Mouse (Mus musculus): ENCODE data around the gene 1700028K03Rik. TPM values are rescaled to one million over a fixed set of nuclear protein-coding genes. Genes with fewer than 3 reads are reported as not detected.

1700028K03Rik gene
- total and polyA plus RNA-seq, 2 experiments from 2014 or later: 0.16 TPM

DNA sequence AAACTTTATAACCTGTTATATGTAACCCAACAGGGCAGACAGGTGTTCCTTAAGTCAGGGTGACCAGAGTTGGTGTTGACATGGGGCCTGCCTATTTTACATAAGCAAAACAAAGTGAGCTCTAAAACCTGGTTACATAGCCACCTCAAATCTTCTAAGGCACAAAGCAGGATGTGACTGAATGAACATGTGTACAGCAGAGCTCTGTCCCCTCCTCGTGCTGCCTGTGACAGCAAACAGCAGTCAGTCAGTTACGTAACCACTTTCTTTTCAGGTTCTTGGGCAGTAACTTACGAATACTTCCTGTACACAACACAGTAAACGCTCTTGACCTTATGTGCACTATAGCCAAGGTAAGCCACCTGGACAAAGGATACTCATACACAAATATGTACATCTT is 11.4 kb downstream of the 1700028K03Rik start:
- no peak overlapping the region for H3K4me2 ChIP-seq (ENCODE audit: low read depth, low read length, poor library complexity, severe bottlenecking)
- DNase-seq (ENCODE audit: low spot score): no peak
- no peak for TF ChIP-seq CTCF (IDR thresholded peaks at IDR 0.05)
- H3K4me3 ChIP-seq (ENCODE audit: low read depth, low read length): no peak overlapping the region
- peaks cover 8% of the 10 kb centered on the region; the same call in 1 of the 2 replicates for H3K36me3 ChIP-seq (ENCODE audit: insufficient read depth, low read length)
- no peak overlapping the region for H3K9ac ChIP-seq (replicated peaks; ENCODE audit: low read length, poor library complexity, severe bottlenecking)
- H3K9me3 ChIP-seq (ENCODE audit: low read length): no peaks in the 10 kb centered on the region
- no peak for ATAC-seq (ENCODE audit: low FRiP score)
- H3K27ac ChIP-seq (ENCODE audit: low read depth, low read length): no peak overlapping the region
- no peaks in the 10 kb centered on the region for H3K4me1 ChIP-seq (ENCODE audit: insufficient read depth, low read length)
- WGBS: 83% methylated on average over 4 of the region's 4 CpGs
- H3K27me3 ChIP-seq (ENCODE audit: insufficient read depth, low read length): no peaks in the 10 kb centered on the region

- WGBS: 88% methylated on average over 3 of the region's 3 CpGs
- no peak for ATAC-seq (ENCODE audit: low FRiP score)
These were observed 13.4 kb downstream of the 1700028K03Rik start for GRCm38 (mm10) chr5:107547955-107548354.

DNA sequence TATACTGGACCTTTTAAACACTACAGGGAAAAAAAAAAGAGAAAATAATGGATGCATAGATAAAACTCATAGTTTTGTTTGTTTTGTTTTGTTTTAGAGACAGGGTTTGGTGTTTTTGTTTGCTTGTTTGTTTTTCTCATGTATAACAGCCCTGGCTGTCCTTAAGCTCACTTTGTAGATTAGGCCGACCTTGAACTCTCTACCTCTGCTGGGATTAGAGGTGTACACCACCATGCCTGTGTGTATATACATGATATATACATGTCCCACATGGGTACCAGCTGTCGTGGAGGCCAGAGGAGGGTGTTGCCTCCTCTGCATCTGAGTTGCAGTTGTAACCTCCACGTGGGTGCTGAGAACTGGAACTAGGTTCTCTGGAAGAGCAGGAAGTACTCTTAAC is 13.9 kb downstream of the 1700028K03Rik start:
- peaks cover 19% of the 10 kb centered on the region for H3K36me3 ChIP-seq (ENCODE audit: insufficient read depth, low read length)
- no peak overlapping the region for H3K27ac ChIP-seq (ENCODE audit: low read depth, low read length)
- no peak for TF ChIP-seq CTCF (IDR thresholded peaks at IDR 0.05)
- ATAC-seq (ENCODE audit: low FRiP score) (no peak), DNase-seq (ENCODE audit: low spot score) (no peak)
- H3K9ac ChIP-seq (replicated peaks; ENCODE audit: low read length, poor library complexity, severe bottlenecking): no peak overlapping the region
- no peaks in the 10 kb centered on the region for H3K9me3 ChIP-seq (ENCODE audit: low read length)
- H3K4me2 ChIP-seq (ENCODE audit: low read depth, low read length, poor library complexity, severe bottlenecking): no peak overlapping the region
- H3K4me1 ChIP-seq (ENCODE audit: insufficient read depth, low read length): no peaks in the 10 kb centered on the region
- H3K27me3 ChIP-seq (ENCODE audit: insufficient read depth, low read length): no peaks in the 10 kb centered on the region
- no peak overlapping the region for H3K4me3 ChIP-seq (ENCODE audit: low read depth, low read length)
- WGBS: 95% methylated on average over 3 of the region's 3 CpGs

More at GRCm38 (mm10) chr5:107547955-107548354, 13.4 kb downstream of the 1700028K03Rik start:
- Histone ChIP-seq H3K27ac (ENCODE audit: low read depth, low read length) (no peak overlapping the region), H3K4me3 (ENCODE audit: low read depth, low read length) (no peak overlapping the region), H3K9ac (replicated peaks; ENCODE audit: low read length, poor library complexity, severe bottlenecking) (no peak overlapping the region), H3K4me1 (ENCODE audit: insufficient read depth, low read length) (no peaks in the 10 kb centered on the region), H3K9me3 (ENCODE audit: low read length) (no peaks in the 10 kb centered on the region), H3K36me3 (ENCODE audit: insufficient read depth, low read length) (peaks cover 19% of the 10 kb centered on the region), H3K4me2 (ENCODE audit: low read depth, low read length, poor library complexity, severe bottlenecking) (no peak overlapping the region), H3K27me3 (ENCODE audit: insufficient read depth, low read length) (no peaks in the 10 kb centered on the region)
- no peak for DNase-seq (ENCODE audit: low spot score)
- TF ChIP-seq CTCF (IDR thresholded peaks at IDR 0.05): no peak

DNA sequence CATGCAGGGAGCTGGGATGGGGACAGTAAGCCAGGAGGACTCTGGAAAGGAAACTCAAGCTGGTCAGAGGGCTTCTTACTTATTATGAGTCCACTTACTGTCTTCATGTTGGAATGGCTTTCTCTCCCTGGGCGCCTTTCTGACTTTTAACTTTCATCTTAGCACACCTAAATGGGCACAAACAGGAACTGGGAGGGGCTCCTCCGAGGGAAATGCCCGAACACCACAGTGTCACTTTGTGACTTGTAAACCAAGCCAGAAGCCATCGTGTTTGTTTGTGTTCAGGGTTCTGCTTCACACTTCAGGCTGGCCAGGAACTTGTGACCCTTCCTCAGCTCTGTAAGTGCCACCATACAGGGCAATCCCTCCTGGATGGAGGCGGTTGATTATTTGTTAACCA is 19.8 kb downstream of the 1700028K03Rik start:
- WGBS: 88% methylated on average over 5 of the region's 5 CpGs
- H3K9ac ChIP-seq (replicated peaks; ENCODE audit: low read length, poor library complexity, severe bottlenecking): no peak overlapping the region
- H3K4me2 ChIP-seq (ENCODE audit: low read depth, low read length, poor library complexity, severe bottlenecking): no peak overlapping the region
- no peak for TF ChIP-seq CTCF (IDR thresholded peaks at IDR 0.05)
- H3K27ac ChIP-seq (ENCODE audit: low read depth, low read length): no peak overlapping the region
- H3K4me1 ChIP-seq (ENCODE audit: insufficient read depth, low read length): no peaks in the 10 kb centered on the region
- H3K9me3 ChIP-seq (ENCODE audit: low read length): no peaks in the 10 kb centered on the region
- no peaks in the 10 kb centered on the region for H3K27me3 ChIP-seq (ENCODE audit: insufficient read depth, low read length)
- no peak for DNase-seq (ENCODE audit: low spot score)
- no peak for ATAC-seq (ENCODE audit: low FRiP score)
- H3K36me3 ChIP-seq (ENCODE audit: insufficient read depth, low read length): peaks cover 25% of the 10 kb centered on the region
- H3K4me3 ChIP-seq (ENCODE audit: low read depth, low read length): no peak overlapping the region

- DNase-seq (ENCODE audit: low spot score): no peak
- Histone ChIP-seq H3K4me3 (ENCODE audit: low read depth, low read length) (no peak overlapping the region), H3K27me3 (ENCODE audit: insufficient read depth, low read length) (no peaks in the 10 kb centered on the region), H3K4me2 (ENCODE audit: low read depth, low read length, poor library complexity, severe bottlenecking) (no peak overlapping the region), H3K4me1 (ENCODE audit: insufficient read depth, low read length) (no peaks in the 10 kb centered on the region), H3K27ac (ENCODE audit: low read depth, low read length) (no peak overlapping the region), H3K9ac (replicated peaks; ENCODE audit: low read length, poor library complexity, severe bottlenecking) (no peak overlapping the region), H3K9me3 (ENCODE audit: low read length) (no peaks in the 10 kb centered on the region), H3K36me3 (ENCODE audit: insufficient read depth, low read length) (peaks cover 29% of the 10 kb centered on the region)
- TF ChIP-seq CTCF (IDR thresholded peaks at IDR 0.05): no peak
- WGBS: 89% methylated on average over 3 of the region's 3 CpGs
- ATAC-seq (ENCODE audit: low FRiP score): no peak
These were observed 22.5 kb downstream of the 1700028K03Rik start for GRCm38 (mm10) chr5:107556969-107557368.

- Histone ChIP-seq H3K4me2 (ENCODE audit: low read depth, low read length, poor library complexity, severe bottlenecking) (no peak overlapping the region), H3K9ac (replicated peaks; ENCODE audit: low read length, poor library complexity, severe bottlenecking) (no peak overlapping the region), H3K27me3 (ENCODE audit: insufficient read depth, low read length) (no peaks in the 10 kb centered on the region), H3K36me3 (ENCODE audit: insufficient read depth, low read length) (peaks cover 36% of the 10 kb centered on the region), H3K27ac (ENCODE audit: low read depth, low read length) (no peak overlapping the region), H3K4me1 (ENCODE audit: insufficient read depth, low read length) (no peaks in the 10 kb centered on the region), H3K4me3 (ENCODE audit: low read depth, low read length) (no peak overlapping the region), H3K9me3 (ENCODE audit: low read length) (no peaks in the 10 kb centered on the region)
- no peak for TF ChIP-seq CTCF (IDR thresholded peaks at IDR 0.05)
- 83% methylated on average over 9 of the region's 9 CpGs for WGBS
- ATAC-seq (ENCODE audit: low FRiP score) (peak; percentile 70), DNase-seq (ENCODE audit: low spot score) (peak; percentile 46)
These were observed 34.6 kb downstream of the 1700028K03Rik start for GRCm38 (mm10) chr5:107569148-107569547.

Measured in midbrain, postnatal 0 days (tissue).